Mouse (Mus musculus): Measurements from ENCODE around the gene Hspbap1.

Gene Hspbap1

DNA sequence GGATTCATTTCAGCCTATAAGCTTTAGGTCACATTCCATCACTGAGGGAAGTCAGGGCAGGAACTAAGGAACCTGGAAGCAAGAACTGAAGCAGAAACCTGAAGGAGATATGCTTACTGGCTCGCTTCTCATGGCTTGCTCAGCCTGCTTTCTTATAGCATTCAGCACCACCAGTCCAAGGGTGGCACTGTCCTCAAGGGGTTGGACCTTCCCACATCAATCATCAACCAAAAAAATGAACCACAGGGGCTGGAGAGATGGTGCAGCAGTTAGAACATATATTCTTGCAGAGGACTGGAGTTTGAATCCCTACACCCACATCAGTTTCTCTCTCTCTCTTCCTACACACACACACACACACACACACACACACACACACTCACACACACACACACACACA is 5.2 kb upstream of the Hspbap1 start:
- no peak for DNase-seq

DNA sequence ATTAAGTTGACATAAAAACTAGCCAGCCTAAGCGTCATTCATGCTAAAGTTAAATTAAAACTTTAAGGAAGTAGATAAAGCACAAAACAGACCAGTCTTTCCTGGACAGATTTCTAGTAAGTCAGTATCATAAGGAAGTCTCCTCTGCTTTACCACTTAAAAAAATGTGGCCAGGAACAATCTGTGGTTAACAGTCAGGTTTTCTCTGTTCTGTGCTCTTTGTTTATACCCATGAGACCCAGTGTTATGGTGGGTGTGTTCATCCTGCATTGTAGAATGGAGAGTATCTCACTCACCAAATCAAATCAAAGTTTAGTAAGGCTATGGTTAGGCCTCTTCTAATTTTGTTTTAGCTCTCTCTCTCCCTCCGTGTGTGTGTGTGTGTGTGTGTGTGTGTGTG is 4.7 kb upstream of the Hspbap1 start:
- DNase-seq, result no peak

DNA sequence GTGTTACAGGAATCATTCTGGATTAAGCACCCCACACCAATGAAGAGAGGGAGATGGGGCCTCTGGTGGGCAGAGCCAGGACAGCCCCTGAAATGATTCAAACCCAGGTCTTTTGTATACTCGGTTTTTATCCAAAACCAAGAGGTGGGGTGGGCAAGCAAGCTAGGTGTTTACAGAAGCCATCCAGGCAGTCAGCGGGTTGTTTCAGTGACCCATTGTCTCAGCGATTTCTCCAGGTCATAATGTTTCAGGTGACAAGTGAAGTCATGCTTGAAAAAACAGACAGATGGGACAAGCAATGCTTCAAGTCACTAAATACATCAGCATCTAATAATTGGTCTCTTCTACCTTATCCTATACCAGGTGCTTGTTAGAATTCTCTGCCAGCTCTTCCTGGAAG is 3.8 kb upstream of the Hspbap1 start:
- DNase-seq, result no peak

DNA sequence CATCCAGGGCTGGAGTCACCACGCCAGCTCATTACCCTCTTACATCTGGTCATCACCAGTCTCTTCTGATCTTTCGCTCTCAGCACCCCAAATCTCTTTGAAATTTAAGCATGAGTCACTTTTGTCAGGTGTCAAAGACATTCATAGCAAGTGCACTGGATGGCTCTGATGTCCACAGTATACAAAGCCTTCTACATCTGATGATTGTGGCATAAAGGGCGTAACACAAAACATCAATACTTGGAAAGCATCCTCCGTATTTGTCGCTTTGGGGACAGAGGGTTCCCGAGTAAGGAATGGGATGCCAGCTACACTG is 1.7 kb upstream of the Hspbap1 start:
- DNase-seq, result no peak

DNA sequence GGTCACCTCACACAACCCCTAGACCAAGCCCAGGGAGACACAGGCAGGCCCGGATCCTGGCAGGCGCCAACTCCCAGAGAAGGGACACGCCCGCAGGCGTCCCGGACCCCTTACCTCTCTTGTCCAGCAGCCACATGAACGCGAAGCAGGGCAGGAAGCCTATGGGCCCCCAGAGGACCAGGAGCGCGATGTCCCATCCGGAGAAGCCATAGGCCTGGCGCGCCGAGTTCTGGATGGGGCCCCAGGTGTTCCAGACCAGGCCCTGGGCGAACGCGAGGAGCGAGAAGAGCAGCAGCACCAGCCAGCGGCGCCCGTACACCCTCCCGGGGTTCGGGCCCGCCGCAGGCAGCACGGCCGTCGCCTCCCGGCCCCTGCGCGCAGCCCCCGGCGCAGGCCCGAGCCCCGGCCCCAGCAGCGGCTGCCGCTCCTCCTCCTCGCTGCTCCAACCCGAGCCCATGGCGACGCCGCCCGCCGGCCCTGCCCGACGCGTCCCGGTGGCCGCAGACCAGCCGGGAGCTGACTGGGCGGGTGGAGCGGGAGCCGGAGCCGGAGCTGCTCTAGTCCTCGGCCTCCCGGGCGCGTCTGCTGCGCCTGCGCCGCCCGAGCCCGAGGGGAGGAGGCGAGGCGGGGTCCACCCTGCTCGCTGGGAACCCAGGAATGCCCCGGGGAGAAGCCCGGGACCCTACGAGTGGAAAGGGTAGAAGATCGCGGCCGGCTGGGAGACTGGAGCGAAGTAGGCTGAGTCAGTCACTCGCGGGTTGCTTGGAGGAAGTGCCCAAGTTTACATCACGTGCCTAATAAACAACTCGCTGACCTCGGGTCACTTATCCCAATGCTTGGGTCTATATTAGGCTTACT is 1.2 kb upstream of the Hspbap1 start, which contains the start of gene Dirc2:
Dirc2 (minus strand) TSS at position 572 of the 858 bp plus-strand sequence.
- DNase-seq, result peak; percentile 60 to 63

DNA sequence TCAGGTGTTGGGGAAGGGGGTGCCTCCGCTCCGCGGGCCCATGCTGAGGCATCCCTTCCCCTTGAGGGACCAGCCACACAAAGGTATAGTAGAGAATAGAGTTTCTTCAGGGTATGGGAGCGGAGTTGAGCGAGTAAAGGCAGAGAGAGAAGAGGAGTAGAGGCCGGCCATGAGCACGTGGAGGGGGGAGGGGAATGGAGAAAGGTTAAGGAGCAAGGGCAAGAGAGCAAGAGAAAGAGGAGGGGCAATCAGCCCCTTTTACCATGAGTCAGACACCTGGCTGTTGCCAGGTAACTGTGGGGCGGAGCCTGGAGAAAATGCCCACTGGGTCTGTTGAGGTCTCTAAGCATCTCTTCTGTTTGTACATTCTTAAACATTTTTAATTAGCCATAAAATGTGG is 966 bp downstream of the Hspbap1 start:
- no peak for DNase-seq

DNA sequence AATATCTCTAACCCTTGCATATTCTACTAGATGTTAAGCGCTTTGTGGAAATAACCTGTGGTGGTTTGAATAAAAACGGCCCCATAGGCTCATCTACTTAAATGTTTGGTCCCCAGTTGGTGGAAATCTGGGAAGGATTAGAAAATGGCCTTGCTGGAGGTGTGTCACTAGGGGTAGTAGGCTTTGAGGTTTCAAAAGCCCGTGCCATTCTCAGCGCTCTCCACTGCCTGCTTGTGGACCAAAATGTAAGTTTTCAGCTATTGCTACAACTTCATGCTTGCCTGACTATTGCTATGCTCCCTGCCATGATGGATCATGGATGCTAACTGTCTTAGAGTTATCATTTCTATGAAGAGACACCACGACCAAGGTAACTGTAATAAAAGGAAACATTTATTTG is 1.4 kb downstream of the Hspbap1 start:
- no peak for DNase-seq

DNA sequence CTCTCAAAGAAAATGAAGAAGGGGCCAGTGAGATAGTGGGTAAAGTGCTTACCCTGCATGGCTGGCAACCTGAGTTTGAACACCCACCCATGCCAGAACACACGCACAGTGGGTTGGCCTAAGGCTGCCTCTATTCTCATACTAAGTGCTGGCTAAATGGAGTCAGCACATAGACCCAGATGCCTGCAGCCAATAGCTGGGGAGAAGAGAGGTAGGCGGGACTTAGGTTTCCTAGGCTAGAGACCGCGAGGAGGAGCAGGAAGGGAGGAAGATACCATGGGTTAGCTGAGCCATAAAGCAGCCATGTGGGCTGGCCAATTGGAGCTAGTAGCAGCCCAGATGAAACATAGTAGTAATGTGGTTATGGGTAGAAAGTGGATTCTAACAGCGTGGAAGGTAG is 2.4 kb downstream of the Hspbap1 start:
- no peak for DNase-seq

DNA sequence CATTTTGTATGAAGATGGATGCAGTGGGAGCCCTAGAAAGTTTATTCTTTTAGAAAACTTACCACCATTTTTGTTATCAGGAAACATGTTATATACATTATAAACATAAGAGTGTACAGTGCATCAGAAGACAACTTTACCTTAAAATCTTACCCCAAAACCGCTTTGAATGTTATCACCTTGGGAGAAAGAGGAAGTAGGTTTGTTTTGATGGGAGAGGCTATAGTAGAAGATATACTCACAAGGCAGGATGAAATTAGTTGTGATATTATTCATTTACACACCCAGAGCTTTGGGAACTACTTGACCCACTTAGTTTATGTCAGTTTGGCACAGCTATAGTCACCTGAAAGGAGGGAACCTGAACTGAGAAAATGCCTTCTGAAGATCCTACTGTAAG is 5.7 kb downstream of the Hspbap1 start:
- DNase-seq, result no peak

DNA sequence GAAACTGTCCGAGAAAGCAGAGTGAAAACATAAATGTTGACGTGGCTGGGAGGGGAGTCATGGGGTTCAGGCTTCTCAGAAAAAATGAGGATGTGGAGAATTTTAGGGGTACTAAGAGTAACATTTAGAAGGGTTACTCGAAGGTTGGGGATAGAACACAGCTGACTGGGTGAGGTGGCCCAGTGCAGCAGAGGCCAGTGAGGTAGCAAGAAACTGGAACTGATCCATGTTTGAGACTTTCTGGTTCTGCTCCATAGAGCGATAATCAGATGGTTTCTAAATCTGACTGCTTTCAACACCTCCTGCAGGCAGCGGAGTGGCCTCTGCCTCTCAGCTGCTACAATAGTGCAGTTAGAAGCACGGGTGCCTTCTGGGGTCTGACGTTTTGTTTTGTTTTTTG is 6.6 kb downstream of the Hspbap1 start:
- no peak for DNase-seq

DNA sequence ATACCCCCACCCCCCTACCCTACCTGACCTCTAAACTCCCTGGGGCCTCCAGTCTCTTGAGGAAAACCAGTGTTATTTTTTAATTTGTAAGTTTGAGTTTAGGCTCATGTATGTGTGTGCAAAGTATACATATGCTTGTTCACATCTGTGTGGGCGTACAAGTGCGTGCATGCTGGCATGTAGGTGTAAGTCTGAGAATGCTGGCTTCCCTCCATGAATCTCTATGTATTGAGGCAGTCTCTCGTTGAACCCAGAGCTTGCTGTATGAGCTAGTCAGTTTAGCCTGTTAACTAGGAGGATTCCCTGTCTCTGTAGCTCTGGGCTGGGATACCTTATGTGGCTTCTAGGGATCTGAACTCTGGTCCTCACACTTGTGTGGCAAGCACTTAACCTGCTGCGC is 7.6 kb downstream of the Hspbap1 start:
- no peak for DNase-seq

DNA sequence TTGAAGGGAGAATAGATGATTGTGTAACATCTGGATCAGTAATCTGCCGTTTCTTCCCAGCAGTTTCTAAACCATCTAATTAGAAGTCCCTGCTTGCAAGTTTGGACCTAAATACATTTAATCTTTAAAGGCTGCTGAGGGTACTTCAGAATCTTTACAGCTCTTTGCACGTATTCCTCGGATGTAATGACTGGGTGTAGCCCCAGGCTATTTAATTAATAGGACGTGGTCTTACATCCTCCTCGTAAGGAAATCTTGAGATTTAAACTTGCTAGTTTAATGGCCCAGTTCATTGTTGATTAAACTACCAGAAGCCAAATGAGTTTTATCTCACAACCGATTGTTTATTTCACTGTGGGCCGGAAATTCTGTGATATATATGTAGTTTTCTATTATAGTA is 9.5 kb downstream of the Hspbap1 start:
- DNase-seq, result no peak

DNA sequence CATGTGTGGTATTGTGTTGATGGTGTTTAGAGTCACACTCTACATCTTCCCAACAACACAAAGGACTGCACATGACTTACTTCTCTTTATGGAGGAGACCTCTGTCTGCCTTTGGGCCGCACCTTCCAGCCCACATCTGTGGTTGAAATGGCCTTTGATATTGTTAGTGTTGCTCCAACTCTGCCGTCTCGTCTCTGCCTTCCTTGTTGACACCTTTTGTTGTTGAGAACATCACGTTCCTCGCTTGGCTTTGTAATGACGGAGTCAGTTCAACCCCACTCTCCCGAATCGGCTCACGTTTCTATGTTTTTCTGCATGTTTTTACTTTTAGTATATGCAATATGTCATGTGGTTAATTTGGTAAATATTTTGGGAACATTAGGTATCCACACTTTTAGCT is 10.9 kb downstream of the Hspbap1 start:
- no peak for DNase-seq

DNA sequence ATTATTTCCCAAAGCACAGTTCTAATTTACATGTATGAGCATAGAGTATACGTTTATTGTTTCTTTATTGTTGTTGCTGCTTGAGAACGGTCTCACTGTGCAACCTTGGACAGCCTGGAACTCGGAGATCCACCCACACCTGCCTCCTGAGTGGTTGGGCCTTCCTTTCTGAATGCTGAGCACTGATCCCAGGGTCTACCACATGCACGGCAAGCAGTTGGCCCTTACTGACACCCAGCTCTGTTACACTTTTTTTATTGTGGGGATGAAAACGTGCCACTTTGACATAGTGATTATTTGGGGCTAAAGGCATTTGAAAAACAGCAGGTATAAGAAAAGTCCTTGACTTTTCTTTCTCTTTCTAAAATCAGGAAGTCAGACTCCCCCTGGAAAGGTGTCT is 11.5 kb downstream of the Hspbap1 start:
- no peak for DNase-seq

DNA sequence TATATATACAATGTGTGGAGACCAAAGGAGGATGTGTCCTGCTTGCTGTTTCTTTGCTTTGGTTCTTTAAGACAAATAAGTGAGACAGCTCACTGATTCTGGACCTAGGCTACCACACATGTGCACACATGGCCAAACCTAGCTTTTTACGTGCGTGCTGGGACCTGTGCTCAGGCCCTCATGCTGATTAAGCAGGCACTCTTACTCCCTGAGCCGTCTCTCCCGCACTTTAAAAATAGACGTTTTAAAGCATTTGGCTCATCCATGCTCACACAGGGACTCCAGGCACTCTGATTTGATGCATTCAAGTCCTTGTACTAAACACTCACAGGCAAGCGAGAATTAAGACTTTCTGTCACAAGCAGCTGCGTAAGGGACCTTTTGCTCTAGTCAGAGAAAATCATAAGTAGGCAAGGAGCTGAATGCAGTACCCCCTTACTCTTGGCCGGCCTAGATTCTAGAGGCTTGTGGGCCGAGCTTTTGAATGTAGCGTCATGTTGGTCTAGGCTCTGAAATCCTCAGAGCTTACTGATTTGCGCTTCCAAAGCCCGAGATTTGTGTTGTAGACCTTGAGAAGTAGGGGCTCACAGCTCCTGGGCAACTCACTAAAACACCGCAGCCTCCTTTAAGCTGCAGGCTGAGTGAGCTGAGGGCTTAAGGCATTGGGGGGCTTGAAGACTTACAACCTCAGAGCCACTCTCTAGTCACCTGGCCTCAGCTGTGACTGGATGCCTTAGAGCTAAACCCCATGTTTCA is 12.5 kb downstream of the Hspbap1 start:
- DNase-seq, result no peak

DNA sequence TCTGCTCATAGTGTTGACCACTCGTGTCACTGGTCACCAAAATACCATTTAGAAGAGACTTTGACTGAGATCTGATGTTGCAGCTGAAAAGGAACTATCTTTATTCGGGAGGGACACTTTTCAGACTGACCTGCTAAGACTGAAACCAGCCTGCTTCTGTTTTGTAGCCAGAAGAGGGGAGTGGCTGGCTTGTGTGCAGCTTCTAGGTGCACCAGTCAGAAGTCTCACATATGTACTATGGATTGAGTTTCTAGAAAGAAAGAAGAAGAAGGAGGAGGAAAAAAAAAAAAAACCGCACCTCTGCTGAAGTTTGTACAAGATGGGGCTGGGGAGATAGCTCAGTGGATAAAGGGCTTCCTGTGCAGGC is 13.0 kb downstream of the Hspbap1 start:
- DNase-seq, result no peak

DNA sequence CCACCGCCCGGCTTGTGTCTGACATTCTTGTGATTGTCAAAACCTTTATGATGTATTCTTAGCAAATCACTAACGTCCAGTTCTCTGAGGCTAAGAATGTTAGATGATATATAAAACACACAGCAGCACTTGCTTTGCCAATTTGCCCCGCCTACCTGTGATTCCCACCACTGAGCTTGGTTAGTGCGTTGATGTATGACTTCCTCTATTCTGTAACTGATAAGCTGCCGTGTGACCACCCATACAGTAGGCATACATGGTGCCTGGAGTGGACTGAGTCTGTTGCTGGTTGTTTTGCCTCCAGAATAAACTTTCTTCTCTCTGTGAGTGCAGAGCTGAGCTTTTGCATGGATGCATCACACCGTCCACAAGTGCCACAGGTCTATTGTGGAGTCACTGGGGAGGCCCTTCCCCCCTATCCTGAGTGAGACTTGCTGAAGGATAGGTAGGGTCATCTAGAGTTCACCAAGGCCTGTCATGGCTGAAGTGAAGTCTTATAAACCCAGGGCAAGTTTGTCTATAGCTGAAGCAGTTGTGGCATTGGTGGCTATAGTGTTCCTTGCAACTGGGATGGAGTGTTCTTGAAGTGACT is 14.1 kb downstream of the Hspbap1 start:
- DNase-seq, result no peak

DNA sequence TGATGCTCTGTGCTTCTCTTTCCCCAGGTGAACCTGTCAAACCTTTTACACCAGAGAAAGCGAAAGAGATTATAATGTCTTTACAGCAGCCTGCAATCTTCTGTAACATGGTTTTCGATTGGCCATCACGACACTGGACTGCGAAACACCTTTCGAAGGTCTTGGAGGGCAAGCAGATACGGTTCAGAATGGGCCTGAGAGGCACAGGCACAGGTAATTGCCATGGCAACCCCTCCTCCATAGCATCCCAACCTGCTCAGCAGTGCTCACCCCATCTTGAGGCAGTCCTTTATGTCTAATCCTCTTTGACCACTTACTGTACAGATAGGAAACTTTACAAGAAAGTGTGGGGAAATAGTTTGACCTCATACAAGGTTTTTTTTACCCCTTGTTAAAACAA is 17.0 kb downstream of the Hspbap1 start:
- DNase-seq, result no peak

DNA sequence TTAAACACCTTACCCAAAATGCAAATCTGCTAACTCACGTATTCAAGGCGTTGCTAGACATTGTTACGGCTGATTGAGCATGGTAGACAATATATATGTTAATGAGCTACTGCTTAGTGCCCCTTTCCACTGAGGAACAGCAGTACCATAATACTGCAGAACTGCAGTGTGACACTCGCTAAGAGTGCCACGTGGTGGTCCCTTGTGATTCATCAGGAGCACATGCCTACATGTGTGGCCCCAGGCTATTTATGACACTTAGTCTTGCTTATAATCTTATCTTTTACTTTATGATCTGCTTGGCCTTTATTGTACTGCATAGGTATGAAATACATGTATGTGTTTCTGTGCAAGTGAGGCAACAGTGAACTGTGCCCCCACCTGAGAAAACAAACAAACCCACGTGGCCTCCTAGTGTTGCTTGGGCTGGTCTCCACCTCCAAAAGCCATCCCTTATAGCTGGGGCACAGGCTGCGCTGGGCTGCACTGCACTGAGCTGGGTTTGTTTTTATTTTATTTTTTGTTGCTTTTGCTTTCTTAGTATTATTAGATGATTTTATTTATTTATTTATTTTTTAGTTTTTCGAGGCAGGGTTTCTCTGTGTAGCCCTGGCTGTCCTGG is 17.5 kb downstream of the Hspbap1 start:
- no peak for DNase-seq

DNA sequence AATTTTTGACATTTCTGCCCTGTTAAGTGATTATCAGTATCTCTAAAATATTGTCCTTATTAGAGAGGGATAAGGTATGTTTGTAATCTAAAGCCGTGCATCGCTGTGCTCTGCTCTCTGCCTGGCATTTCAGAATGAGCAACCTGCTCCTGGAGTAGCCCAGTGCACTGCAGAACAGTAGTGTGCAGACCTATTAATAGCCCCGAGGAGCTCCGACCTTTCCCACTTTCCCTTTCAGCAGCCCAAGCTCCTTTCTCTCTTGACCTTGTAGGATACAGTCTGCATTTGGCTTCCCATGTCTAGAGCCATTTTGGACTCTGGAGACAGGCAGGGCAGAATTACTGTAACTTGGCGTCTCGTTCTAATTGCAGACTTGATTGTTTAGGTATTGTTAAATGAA is 18.2 kb downstream of the Hspbap1 start:
- no peak for DNase-seq

DNA sequence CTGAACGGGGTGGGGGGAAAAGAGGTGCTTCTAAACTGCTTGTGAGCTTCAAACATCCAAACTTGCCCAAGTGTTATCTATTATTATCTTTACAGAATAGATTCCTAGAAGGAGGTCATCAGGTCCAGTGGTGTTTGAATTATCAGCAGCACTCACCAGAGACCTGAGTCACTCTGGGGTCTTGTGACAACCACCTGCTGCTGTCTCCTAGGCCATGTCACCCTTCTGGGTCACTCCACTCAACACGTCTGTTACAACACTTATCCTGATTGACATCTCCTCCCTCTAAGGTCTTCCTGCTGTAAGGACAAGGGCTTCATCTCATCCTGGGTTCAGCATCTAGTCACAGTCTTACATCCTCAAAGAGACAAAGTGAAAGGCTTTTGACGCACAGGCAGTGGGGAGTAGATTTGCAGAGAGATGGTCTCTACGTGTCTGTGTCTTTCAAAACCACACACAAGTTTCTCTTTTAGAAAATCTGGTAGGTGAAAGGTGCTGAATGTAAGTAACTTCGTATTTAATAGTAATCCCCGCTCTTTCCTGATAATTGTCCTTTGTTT is 21.9 kb downstream of the Hspbap1 start:
- DNase-seq, result no peak

DNA sequence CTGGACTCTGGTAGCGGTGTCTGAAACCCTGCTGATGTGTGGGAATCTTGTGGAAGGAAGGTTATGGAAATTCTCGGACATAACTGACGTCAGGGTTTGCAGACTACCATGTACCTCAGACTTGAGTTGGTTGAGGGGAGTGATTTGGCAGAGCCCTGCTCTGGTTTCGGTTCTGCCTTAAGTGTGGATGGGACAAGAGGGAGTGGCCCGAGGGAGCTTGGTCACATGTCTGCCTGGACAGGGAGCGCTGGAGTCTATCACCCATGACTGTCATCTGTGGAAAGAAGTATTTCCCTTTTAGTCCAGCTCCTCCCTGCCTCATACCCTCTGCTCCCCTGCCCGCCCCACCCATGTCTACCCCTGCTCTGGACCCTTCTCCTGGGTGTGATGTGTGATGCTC is 32.0 kb downstream of the Hspbap1 start:
- no peak for DNase-seq

DNA sequence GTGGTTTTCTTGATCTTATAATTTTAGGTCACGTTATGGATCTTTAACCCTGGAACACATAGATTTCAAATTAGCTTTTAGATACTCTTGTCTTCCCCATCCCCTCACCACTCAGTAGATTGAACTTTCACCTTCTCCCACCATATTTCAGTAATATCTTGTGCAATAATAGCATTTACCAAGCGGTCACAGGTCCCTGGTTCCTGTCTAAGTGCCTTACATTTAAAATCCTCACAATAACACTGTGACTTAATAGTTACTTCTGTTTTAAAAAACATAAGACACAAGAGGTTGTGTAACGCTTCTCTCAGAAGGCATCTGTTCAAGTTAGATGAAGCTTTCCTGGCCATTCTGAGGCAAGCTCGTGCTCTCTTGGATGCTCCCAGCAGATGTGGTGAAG is 33.5 kb downstream of the Hspbap1 start:
- no peak for DNase-seq

All from thymus, adult 18-20 months (tissue).